Mouse (Mus musculus): ENCODE results near the gene Actn4.

Actn4 gene

GRCm38 (mm10) chr7:28902809-28903208 lies 59.3 kb downstream of the Actn4 start:
- CTCF ChIA-PET = interaction anchor here in 1 of 4 experiments (0.9 kb wide), 1 partner anchor 14 kb away, joined by 3 read pairs; no protein-coding TSS in a partner anchor
- POLR2A ChIA-PET = interaction anchor here (0.6 to 2.2 kb wide), 6 partner anchors 9 to 93 kb away, joined by 3 to 12 read pairs (median 4); partner anchors contain the start of genes Eif3k (in 1 of the 4) and Map4k1 (in 1 of the 4)

GRCm38 (mm10) chr7:28902180-28902579 lies 60.0 kb downstream of the Actn4 start:
- ChIA-PET CTCF (interaction anchor here in 1 of 4 experiments (0.5 kb wide), 1 partner anchor 37 kb away, joined by 4 read pairs; no protein-coding TSS in a partner anchor), POLR2A (interaction anchor here (0.6 to 2.6 kb wide), 9 partner anchors 11 to 147 kb away, joined by 3 to 12 read pairs (median 4); no protein-coding TSS in a partner anchor)

- POLR2A ChIA-PET = interaction anchor here (0.6 to 3.0 kb wide), 11 partner anchors 9 to 147 kb away, joined by 3 to 17 read pairs (median 4); no protein-coding TSS in a partner anchor
Observed at GRCm38 (mm10) chr7:28901311-28902125, 60.6 kb downstream of the Actn4 start.

GRCm38 (mm10) chr7:28899972-28900371 lies 62.2 kb downstream of the Actn4 start:
- ChIA-PET CTCF (interaction anchor here in 1 of 4 experiments (0.6 kb wide), 1 partner anchor 12 kb away, joined by 3 read pairs; no protein-coding TSS in a partner anchor), POLR2A (interaction anchor here (0.5 to 3.0 kb wide), 18 partner anchors 10 to 226 kb away, joined by 3 to 17 read pairs (median 4); partner anchors contain the start of gene Actn4 (in 1 of the 4))

More at GRCm38 (mm10) chr7:28901311-28902125, 60.6 kb downstream of the Actn4 start:
- CTCF ChIA-PET = interaction anchor here in 1 of 4 experiments (0.5 kb wide), 1 partner anchor 37 kb away, joined by 4 read pairs; no protein-coding TSS in a partner anchor

GRCm38 (mm10) chr7:28897661-28898060 lies 64.5 kb downstream of the Actn4 start:
- CTCF ChIA-PET = interaction anchor here in 1 of 4 experiments (1.5 kb wide), 1 partner anchor 19 kb away, joined by 3 read pairs; no protein-coding TSS in a partner anchor

GRCm38 (mm10) chr7:28894942-28895341 lies 67.2 kb downstream of the Actn4 start:
- ChIA-PET POLR2A (interaction anchor here in 2 of 4 experiments (0.6 to 1.7 kb wide), 5 partner anchors 9 to 92 kb away, joined by 3 to 5 read pairs (median 4); partner anchors contain the start of genes Actn4 (in 1 of the 2), Eif3k (in 1 of the 2) and Map4k1 (in 1 of the 2)), CTCF (no interaction called here)

More at GRCm38 (mm10) chr7:28897661-28898060, 64.5 kb downstream of the Actn4 start:
- POLR2A ChIA-PET = interaction anchor here in 2 of 4 experiments (0.6 to 1.5 kb wide), 4 partner anchors 11 to 1561 kb away, joined by 3 to 5 read pairs (median 4); no protein-coding TSS in a partner anchor

- ChIA-PET POLR2A (interaction anchor here (0.7 to 1.7 kb wide), 10 partner anchors 8 to 476 kb away, joined by 3 to 11 read pairs (median 3); partner anchors contain the start of genes Eif3k (in 1 of the 4) and Map4k1 (in 1 of the 4)), CTCF (interaction anchor here in 3 of 4 experiments (0.6 to 2.1 kb wide), 6 partner anchors 11 to 1914 kb away, joined by 3 to 11 read pairs (median 4); no protein-coding TSS in a partner anchor)
Observed at GRCm38 (mm10) chr7:28893643-28894265, 68.4 kb downstream of the Actn4 start.

- POLR2A ChIA-PET = interaction anchor here in 3 of 4 experiments (0.6 to 1.6 kb wide), 7 partner anchors 10 to 330 kb away, joined by 3 to 6 read pairs (median 3); no protein-coding TSS in a partner anchor
Observed at GRCm38 (mm10) chr7:28892601-28893000, 69.5 kb downstream of the Actn4 start.

GRCm38 (mm10) chr7:28888701-28889161 lies 73.4 kb downstream of the Actn4 start:
- ChIA-PET CTCF (interaction anchor here in 2 of 4 experiments (0.6 kb wide), 2 partner anchors 94 to 211 kb away, joined by 3 to 8 read pairs; no protein-coding TSS in a partner anchor), POLR2A (interaction anchor here in 2 of 4 experiments (0.8 to 2.5 kb wide), 7 partner anchors 10 to 71 kb away, joined by 3 to 17 read pairs (median 4); no protein-coding TSS in a partner anchor)

More at GRCm38 (mm10) chr7:28892601-28893000, 69.5 kb downstream of the Actn4 start:
- CTCF ChIA-PET = interaction anchor here in 1 of 4 experiments (2.1 kb wide), 1 partner anchor 113 kb away, joined by 11 read pairs; no protein-coding TSS in a partner anchor

GRCm38 (mm10) chr7:28886486-28886885 lies 75.7 kb downstream of the Actn4 start:
- CTCF ChIA-PET = interaction anchor here in 1 of 4 experiments (0.5 to 1.8 kb wide), 2 partner anchors 15 to 39 kb away, joined by 4 to 6 read pairs; no protein-coding TSS in a partner anchor

GRCm38 (mm10) chr7:28883704-28884103 lies 78.4 kb downstream of the Actn4 start:
- POLR2A ChIA-PET = interaction anchor here in 1 of 4 experiments (0.7 to 1.1 kb wide), 3 partner anchors 10 to 105 kb away, joined by 3 read pairs; no protein-coding TSS in a partner anchor
- CTCF ChIA-PET = interaction anchor here in 3 of 4 experiments (0.5 to 1.4 kb wide), 5 partner anchors 15 to 57 kb away, joined by 3 to 15 read pairs (median 3); no protein-coding TSS in a partner anchor

More at GRCm38 (mm10) chr7:28886486-28886885, 75.7 kb downstream of the Actn4 start:
- POLR2A ChIA-PET = interaction anchor here in 2 of 4 experiments (0.6 to 1.6 kb wide), 8 partner anchors 12 to 103 kb away, joined by 3 to 8 read pairs (median 3); partner anchors contain the start of genes Eif3k (in 2 of the 2) and Map4k1 (in 2 of the 2)

GRCm38 (mm10) chr7:28883039-28883438 lies 79.1 kb downstream of the Actn4 start:
- ChIA-PET CTCF (interaction anchor here in 3 of 4 experiments (0.9 to 1.4 kb wide), 3 partner anchors 14 to 40 kb away, joined by 3 read pairs; no protein-coding TSS in a partner anchor), POLR2A (interaction anchor here in 2 of 4 experiments (0.7 to 1.4 kb wide), 5 partner anchors 9 to 104 kb away, joined by 3 read pairs; no protein-coding TSS in a partner anchor)

- ChIA-PET POLR2A (interaction anchor here in 3 of 4 experiments (0.5 to 2.3 kb wide), 13 partner anchors 9 to 210 kb away, joined by 3 to 12 read pairs (median 4); no protein-coding TSS in a partner anchor), CTCF (interaction anchor here in 1 of 4 experiments (1.1 to 1.7 kb wide), 2 partner anchors 85 to 139 kb away, joined by 4 to 5 read pairs; partner anchors contain the start of genes Mrps12 and Sars2)
Observed at GRCm38 (mm10) chr7:28881199-28881598, 80.9 kb downstream of the Actn4 start, which contains the start of gene Capn12. Gene Capn12, plus strand, starts transcription at chr7:28881422.

GRCm38 (mm10) chr7:28880554-28880953 lies 81.6 kb downstream of the Actn4 start:
- ChIA-PET POLR2A (interaction anchor here in 3 of 4 experiments (0.7 to 2.3 kb wide), 14 partner anchors 9 to 764 kb away, joined by 3 to 12 read pairs (median 4); partner anchors contain the start of genes Eif3k (in 1 of the 3) and Map4k1 (in 1 of the 3)), CTCF (interaction anchor here in 2 of 4 experiments (0.7 to 1.7 kb wide), 4 partner anchors 9 to 205 kb away, joined by 3 to 4 read pairs (median 4); partner anchors contain the start of genes Mrps12 (in 1 of the 2) and Sars2 (in 1 of the 2))

- POLR2A ChIA-PET = interaction anchor here (0.6 to 2.3 kb wide), 27 partner anchors 8 to 463 kb away, joined by 3 to 10 read pairs (median 4); partner anchors contain the start of genes Ech1 (in 1 of the 4), Eif3k (in 1 of the 4), Fbxo27 (in 1 of the 4) and Map4k1 (in 1 of the 4)
- CTCF ChIA-PET = interaction anchor here in 3 of 4 experiments (0.7 to 1.5 kb wide), 8 partner anchors 8 to 1389 kb away, joined by 3 to 17 read pairs (median 4); no protein-coding TSS in a partner anchor
Observed at GRCm38 (mm10) chr7:28879606-28880005, 82.5 kb downstream of the Actn4 start.

- POLR2A ChIA-PET = interaction anchor here in 2 of 4 experiments (0.5 to 1.9 kb wide), 13 partner anchors 9 to 215 kb away, joined by 3 to 8 read pairs (median 3); no protein-coding TSS in a partner anchor
- CTCF ChIA-PET = interaction anchor here in 2 of 4 experiments (0.6 to 0.7 kb wide), 2 partner anchors 159 to 507 kb away, joined by 3 to 4 read pairs; no protein-coding TSS in a partner anchor
Observed at GRCm38 (mm10) chr7:28877856-28878255, 84.3 kb downstream of the Actn4 start.
